Mouse (Mus musculus) embryonic fibroblast, embryonic 13.5 days (primary cell): ENCODE results near the gene Relb.

Experiments
- CTCF ChIP-seq: IDR thresholded peaks from 2 replicates; pipeline ENCODE4 v1.5.1; 2011; ENCODE audit warnings: mild to moderate bottlenecking, control low read depth, low read length, moderate library complexity, borderline replicate concordance; ENCODE audit not compliant: insufficient read depth
- POLR2A ChIP-seq: IDR thresholded peaks from 2 replicates; pipeline ENCODE4 v1.6.1; 2011; ENCODE audit warnings: low read depth, mild to moderate bottlenecking, control low read depth, low read length, moderate library complexity

- TF ChIP-seq POLR2A (no peak), CTCF (no peak)
Measured at GRCm38 (mm10) chr7:19586269-19586668, 43.0 kb downstream of the Relb start.
